Mouse (Mus musculus): Measurements from ENCODE around the gene Blnk.

Gene Blnk

DNA sequence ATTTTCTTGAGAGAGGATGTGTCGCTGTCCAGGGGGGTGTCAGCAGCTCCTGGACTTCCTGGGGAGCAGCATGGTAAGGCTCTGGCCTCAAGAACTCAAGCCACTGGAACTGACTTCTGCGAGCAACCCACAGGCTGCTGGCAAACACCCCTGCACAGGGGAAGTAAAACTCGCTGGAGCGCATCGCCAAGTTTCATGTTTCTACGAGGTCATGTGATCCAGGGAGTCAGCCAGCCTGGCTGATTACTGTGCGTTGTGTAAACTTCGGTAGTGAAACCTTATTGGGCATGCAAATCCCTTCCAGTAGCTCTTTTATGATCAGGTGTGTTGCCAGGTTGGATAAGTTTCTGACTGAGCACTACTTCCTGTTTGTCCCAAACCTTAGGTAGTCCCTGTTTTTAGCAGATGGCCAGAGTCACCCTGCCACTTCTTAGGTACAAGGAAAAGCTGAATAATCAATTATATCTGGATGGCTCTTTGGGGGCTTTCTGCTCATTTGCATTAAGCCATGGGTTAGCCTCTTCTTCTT is at the start of gene Blnk:
Gene Blnk (minus strand): TSS at position 479 of the 529 bp plus-strand sequence.
- in situ Hi-C loops (cut with MboI, MseI), result no loop called here

DNA sequence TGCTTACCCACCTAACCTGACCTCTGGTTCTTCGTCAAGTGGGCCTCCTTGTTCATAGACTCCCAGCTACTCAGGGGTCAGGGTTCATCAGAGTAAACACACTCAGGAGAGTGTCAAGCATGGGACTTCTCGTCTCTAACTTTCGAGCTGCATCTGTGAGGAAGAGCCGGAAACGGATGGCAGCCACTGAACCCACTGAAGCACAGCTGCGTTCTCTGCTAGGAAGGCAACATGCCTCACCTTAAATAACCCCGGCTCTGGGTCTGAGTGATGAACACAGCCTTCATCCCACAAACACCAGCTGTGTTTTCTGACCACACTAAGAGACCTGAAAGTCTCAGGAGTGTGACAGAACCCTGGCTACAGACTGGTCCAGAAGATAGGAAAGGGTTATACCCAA is 44.8 kb upstream of the Blnk start:
- in situ Hi-C loops (cut with MboI, MseI), result no loop called here

DNA sequence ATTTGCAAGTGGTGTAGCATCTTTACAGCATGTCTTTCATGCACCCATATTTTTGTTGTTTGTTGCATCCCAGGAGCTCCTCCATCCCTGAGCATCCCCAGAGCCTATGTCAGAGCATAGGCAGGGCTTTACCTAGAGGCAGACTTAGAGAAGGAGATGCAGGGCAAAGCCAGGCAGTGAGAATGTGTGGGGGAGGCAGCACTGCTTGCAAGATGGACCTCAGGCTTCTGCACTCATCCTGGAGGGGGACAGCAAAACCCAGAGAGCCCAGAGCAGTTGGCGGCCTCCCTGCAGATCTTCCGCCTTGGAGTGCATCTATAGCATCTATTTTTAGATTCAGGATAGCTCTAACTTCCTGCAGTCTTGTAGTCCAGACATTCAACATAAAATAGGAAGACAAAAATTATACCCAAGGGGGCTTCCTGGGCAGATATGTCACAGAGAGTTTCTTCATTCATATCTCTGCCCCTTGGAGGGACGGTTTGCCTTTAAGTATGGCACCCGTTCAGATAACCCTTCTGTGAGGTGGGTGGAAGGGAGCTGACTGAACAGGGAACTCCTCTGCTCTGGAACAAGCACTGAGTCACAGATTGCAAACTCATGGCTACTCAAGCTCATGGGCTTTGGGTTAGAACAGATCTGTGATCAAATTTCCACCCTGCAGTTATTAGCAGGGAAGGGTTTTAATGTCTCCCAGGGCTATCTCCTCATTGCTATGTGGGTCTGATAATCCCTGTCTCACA is 41.6 kb upstream of the Blnk start:
- in situ Hi-C loops (cut with MboI, MseI), result no loop called here

DNA sequence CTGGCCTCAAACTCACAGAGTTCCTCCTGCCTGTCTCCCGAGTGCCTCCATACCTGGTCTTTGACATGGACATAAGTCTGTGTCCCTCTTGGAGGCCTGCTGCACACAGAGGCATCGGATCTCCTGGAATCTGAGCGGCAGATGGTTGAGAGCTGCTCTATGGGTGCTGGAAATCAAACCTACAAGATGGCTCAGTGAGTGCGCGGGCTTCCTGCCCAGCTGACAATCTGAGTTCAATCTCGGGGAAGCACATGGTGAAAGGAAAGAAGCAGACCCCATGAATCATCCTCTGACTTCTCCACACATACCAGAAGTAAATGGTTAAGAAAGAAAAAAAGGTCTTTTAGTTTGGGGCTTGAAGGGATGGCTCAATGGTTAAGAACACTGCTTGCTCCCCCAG is 37.5 kb upstream of the Blnk start:
- in situ Hi-C loops (cut with MboI, MseI), result no loop called here

DNA sequence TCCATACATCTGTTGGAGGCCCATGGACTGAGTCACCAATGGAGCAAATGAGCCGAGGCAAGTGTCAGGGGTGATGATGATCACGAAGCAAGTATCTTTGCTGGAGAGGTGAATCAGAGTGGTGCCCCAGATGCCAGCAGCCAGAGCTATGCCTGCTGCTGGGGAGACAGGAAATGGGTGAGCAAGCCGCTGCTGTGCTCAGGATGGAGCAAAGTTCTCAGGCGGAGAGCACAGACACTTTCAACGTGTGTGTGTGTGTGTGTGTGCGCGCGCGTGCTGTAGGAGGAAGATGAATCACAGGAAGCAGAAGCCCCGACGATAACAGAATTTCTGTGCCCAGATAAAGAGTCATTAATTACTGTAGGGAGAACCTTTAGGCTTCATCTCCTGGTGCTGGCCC is 36.7 kb upstream of the Blnk start:
- in situ Hi-C loops (cut with MboI, MseI), result no loop called here

DNA sequence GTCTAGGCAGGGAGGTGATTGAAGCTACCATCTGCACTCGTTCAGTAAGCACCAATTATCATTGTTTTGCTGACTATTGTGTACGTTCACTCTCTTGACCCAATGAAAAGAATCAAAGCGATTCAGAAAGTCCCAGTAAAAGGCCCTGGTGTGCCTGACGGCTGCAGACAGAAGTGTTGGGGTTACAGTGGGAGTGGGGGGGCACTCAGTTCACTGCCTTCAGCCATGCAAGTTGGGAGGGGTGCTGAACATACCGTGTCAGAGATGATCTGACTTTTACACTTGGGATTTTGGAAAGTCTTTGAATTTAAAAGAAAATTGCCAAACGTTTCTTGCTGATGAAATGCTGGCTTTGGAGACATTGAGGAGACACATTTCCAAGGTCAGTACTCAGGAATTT is 35.8 kb upstream of the Blnk start:
- in situ Hi-C loops (cut with MboI, MseI), result no loop called here

DNA sequence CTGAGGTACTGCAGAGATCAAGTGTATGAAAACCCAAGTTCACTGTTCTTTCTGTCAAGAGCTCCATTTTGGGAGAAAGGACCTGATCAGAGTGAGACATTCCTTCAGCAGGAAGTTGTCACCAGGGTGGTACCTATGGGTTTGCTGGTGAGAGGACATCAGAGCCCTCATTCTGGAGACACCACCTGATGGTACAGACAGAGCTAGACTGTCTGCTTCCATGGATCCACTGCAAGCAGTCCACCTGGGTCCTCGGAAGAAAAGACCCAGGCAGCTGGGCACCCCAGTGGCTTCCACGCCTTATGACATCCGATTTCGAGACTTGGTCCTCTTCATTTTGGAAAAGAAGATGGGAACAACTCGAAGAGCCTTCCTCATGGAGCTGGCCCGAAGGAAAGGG is 34.9 kb upstream of the Blnk start, which contains the start of gene Dntt:
Gene Dntt (plus strand): TSS at position 57 of the 400 bp plus-strand sequence.
- in situ Hi-C loops (cut with MboI, MseI), result no loop called here

DNA sequence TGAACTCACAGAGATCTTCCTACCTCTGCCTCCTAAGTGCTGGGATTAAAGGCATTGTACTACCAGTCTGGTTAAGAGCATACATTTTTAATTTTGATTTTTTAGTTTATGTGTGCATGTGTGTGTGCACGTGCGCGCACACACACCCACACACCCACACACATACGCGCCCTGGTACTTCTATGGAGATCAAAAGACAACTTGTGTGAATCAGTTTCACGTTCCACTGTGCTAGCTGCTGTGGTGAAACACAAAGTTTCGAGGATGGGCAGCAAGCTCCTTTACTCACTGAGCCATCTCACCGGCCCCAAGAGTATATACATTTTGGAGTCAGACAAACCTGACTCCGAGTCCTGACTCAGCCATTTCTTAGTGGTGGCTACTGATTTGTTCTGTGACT is 33.3 kb upstream of the Blnk start:
- in situ Hi-C loops (cut with MboI, MseI), result no loop called here

DNA sequence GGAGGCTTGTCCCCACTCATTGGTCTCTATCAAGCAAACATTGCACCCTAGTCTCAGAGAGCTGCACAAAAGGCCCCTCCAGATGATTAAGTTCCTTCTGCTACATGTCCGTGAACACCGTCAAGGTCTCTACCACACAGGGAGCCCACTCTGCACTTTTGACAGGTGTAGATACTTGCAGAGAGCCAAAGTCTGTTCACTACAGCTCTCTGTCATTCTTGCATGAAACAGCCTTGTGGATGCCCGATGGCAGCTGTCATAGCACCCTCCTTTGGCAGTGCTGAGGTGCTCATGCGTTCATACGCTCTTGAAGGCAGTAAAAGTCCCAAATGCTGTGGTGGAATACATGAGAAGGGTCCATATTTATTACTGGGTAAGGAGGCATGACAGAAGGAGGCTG is 32.7 kb upstream of the Blnk start:
- in situ Hi-C loops (cut with MboI, MseI), result no loop called here

DNA sequence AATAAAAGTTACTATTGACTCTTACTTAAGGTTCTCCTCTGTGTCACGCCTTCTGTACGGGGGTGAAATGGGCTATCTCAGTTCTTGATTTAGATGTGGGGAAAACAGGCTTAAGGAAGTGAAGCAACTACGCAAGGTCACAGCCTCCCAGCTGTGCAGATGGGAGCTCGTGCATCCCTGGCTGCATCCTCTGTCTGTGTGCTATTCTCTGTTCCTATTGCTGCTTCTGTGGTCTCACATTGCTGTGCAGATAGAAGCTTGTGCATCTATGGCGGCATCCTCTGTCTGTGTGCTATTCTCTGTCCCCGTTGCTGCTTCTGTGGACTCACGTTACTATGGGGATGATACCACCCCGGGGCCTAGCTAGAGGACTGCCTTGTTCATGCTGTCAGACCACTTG is 32.2 kb upstream of the Blnk start:
- in situ Hi-C loops (cut with MboI, MseI), result no loop called here

DNA sequence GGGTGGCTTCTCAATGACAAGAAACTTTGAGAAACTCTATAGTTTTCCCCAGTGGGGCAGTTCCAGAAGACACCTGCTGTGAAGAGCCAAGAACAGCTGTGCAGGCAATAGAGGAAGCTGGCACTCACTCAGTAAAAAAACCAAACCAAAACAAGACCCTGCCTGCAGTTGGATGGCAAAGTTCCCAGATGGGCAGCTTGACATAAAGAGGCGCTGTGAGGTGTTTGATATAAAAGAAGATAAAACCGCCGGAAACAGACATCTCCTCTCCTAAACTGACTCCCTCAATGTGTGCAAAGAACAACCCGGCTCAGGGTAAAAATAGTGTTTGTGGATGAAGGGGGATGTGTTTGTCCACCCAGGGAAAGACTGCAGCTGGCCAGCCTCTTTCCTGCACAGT is 27.9 kb upstream of the Blnk start:
- in situ Hi-C loops (cut with MboI, MseI), result no loop called here

DNA sequence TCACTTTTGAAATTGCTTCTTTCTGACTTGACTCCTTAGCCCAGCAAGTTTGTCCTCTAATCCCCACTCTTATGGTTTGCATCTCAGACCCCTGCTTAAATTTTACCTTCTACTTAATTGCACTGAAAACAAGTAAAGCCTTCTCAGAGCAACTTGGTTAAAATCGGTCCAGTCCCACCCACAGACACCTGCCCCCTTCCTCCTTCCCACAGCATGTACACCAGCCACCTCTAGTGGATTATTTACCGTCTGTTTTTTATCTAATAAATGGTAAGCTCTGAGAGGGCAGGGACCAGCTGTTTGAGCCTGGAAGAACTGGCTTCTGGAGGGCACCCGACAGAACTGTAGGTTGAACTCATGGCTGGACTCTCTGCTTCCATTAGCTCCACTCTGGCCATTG is 26.2 kb upstream of the Blnk start:
- in situ Hi-C loops (cut with MboI, MseI), result no loop called here

DNA sequence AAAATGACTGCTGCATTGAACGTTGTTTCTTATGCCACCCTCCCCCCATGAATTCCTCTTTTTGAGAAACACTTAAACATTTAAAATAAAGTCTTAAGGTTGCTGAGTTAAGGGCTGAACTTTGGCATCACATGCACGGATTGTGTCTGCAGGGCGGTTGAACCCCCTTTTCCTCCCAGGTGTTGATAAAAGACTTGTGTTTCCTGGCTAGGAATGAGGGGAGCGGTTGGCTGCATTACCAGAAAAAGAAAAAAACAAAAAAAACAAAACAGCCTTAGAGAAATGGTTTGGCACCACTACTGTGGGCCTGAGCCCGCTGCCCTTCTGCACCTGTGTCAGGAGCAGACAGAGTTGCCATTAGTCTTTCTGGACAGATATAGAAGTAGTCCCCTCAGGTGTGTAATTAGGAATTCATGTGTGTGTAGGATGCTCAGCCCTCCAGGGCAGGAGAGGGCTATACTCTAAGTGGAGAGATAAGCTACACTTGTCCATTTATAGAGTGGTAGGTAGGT is 24.9 kb upstream of the Blnk start:
- in situ Hi-C loops (cut with MboI, MseI), result no loop called here

DNA sequence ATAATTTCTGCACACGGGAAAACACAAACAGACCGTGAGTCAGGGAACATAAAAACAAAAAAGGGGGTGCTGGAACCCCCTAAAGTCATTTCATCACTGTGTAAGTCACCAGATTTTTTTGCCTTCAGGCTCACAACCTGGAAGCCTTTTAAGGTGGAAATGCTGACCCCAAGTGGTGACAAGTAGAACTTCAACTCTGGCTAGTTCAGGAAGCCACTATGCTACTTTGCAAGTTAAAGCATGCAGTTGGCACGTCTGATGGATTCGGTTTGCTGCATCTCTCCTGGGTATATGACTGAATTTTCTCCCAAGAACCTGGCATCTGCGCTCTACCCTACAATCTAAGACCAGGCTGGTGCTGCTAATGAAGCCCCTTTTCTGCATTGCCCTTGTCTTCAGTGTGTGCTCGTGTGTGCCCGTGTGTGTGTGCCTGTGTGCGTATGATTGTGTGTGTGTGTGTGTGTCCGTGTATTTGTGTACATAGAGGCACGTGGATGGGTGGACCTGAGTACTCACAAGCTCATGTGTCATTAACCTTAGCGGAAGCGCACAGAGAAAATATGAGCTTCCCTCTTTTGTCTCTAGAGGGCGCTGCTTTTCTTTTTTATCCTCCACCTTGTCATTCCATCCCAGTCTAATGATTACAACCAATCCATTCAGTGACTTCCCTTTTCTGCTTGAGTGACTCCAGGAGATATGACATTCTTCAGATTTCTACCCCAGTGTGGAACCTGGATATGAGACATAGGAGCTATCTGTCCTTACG is 21.8 kb upstream of the Blnk start:
- in situ Hi-C loops (cut with MboI, MseI), result no loop called here

DNA sequence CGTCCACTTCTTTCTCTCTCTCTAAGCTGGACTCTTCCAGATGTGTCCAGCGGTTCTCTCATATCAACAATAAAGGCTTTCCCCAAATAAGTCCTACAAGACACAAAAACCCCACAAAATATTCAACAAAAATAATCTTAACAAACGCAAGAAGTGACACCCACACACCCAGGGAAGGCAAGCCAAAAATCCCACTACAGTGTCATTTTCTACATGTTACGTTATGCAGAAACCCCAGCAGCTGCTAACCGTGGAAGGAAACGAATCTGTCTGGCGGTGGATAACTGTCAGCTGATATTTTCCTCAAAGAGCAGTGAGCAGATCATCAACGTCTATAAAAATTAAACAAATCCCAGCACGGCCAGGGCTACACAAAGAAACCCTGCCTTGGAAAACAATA is 19.7 kb upstream of the Blnk start:
- in situ Hi-C loops (cut with MboI, MseI), result no loop called here

DNA sequence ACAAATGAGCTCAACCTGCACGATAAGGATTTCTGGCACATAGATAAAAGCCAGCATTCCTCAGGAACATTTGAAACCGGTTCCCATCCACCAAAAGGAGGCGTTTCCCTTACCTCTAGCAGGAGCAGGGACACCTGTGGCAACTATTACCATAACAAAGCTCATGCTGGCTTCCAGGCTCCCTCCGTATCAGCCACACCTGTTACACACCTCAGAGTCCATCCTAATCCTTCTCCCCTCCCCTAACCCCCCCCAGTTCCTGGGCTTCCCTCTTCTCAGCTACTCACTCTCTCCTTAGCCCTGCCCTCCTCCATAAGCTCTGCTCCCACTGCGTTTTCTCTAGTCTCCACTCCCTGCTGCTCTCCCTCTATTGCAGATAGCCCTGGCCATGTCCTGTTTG is 19.3 kb upstream of the Blnk start:
- in situ Hi-C loops (cut with MboI, MseI), result no loop called here

DNA sequence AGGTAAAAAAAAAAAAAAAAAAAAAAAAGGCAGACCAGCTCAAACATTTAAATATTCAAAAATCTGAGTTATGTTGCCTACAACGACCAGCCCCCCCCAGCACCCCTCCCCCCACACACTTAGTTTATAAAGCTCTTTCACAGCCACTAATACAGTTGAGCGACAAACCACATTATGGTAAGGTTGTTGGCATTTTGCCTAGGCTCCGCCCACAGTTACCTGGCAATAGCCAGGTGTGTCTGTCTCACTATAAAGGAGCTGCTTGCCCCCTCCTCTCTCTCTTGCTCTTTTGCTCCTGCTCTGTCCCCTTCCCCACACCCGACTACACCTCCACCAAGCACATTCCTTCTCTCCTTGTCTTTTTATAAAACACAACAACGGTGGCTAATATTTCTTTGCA is 17.3 kb upstream of the Blnk start:
- in situ Hi-C loops (cut with MboI, MseI), result no loop called here

DNA sequence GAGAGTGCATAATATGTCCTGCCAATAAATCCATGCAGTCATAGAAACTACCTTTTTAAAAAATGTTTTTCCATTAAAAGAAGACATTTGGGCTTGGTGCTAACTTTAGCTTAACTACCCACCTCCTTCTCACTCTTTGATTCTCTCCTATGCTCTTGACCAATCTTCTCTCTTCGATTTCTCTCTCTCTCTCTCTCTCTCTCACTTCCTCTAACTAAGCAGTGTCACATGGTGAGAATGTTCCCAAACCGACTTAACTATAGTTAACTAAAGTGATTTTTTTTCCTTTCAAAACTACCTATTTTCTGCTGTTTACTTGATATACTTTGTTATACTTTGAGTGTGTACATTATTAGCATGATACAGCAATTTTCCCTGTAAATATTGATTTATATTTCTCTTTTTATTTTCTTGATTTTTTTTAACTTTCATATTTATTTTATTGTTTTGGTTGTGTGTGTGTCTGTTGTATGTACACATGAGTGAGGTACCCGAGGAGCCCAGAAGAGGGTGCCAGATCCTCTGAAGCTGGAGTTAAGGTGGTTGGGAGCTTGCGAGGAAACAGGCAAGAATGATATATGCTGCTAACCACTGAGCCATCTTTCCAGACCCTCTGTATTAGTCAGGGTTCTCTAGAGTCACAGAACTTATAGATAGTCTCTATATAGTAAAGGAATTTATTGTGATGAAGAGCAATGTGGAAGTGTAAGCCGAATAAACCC is 14.5 kb upstream of the Blnk start:
- in situ Hi-C loops (cut with MboI, MseI), result loop anchor here (5.0 kb wide), 1 partner anchor 257 kb away; no protein-coding TSS in a partner anchor

DNA sequence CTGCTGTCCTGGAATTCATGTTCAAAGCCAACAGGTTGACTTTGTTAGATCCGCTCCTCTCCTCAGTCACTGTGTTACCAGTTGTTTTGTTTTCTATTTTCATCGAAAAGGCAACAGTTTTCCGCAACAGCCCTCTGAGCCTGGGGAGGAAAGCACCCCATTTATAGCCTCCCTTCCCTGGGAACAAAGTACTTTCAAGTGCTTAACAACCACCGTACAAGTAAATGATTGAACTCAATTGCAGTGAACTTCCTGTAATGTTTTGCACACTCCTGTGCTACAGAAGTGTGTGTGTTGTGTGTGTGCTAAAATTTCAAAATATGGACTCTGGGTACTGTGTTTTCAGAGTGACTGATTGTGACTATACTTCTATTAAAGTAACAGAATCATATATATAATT is 13.4 kb upstream of the Blnk start:
- in situ Hi-C loops (cut with MboI, MseI), result loop anchor here (5.0 kb wide), 1 partner anchor 255 kb away; no protein-coding TSS in a partner anchor

DNA sequence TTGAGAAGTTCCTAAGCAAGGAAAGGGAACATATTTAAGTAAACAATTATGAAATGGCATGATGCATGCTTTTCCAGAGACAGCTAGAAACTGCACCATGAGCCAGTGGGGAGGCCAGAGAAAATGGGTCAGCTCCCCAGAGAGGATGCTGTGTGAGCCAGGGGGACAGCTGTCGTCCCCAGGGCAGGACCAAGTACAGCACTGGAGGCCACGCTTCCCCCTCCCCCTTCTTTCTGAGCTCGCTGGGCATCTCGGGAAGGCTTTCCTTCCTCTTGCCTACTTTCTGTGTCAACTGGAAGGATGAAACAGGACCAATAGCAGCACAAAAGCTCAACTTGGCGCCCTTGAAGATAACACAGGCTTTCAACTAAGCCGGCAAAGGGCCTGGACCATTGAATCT is 13.0 kb upstream of the Blnk start:
- in situ Hi-C loops (cut with MboI, MseI), result loop anchor here (5.0 kb wide), 1 partner anchor 255 kb away; no protein-coding TSS in a partner anchor

DNA sequence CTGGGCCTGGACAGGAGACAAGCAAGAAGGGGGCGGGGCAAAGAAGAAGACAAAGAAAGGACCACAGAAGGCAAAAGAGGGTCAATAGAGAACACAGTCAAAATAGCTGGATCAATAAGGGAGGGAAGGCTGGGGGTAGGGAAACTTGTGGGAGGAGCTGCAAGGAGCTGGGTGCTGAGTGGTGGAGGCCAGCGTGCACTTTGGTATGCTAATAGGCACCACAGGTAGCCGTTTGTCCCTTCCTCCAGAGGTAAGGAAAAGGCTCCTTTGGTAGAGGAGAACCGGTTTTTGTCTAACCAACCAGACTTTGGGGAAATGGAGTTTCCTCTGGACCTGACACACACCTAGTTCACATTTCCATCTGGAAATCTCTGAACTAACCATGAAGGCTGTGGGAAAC is 12.3 kb upstream of the Blnk start:
- in situ Hi-C loops (cut with MboI, MseI), result loop anchor here (5.0 kb wide), 1 partner anchor 254 kb away; no protein-coding TSS in a partner anchor
